9 mouse cellular contexts compared by ENCODE assay signal in the genomic region with DNA sequence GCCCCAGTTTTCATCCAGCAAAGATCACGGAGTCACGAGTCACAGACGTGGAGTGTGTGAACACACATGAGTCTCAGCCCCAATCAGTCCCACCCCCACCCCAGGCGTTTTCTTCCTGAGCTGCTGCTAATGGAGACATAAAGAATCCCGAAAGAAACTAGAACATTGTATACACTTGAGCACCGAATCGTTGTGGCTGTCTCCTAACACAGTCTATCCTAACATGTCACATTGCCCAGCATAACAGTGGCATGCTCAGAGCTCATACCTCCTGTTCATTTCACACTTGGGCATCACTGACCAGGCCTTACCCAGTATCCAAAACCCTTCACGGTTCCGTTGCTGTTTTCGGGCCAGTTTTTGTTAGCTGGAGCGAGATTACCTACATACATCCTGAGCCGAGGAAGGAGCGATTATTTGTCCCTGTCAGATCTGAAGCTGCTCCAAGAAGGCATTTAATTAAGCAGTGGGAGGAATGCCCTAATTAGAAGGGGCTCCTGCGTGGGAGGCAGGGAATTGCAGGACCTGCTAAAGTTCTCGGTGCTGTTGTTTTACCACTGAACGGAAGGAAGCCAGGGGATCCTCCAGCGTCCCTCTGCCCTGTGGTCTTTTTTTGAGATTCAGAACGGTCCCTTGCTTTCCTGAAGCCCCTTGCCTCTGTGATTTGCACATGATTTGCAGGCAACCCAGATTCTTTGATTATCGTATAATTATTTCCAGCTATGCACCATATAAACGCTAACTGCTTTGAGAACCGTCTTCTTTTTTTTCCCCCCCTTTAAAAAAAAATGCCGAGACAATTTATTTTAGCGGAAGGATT. TPM values are rescaled to one million over a fixed set of nuclear protein-coding genes. Genes with fewer than 3 reads are reported as not detected.
DNase-seq lines count a peak whose midpoint lies in the region; ATAC-seq and TF ChIP-seq lines count a peak whose summit lies in the region.
"Had no signal": no experiment of that assay in that cellular context is flagged by ENCODE, and none has a peak within 500 bp of the region (broad histone marks: within the 10 kb centered on the region; RNA-seq: fewer than 3 reads in every experiment).

No protein-coding gene starts in this region.

- no peak overlapping the region for H3K27ac ChIP-seq in heart, adult 2 months
- H3K27ac ChIP-seq in forebrain, embryonic 14.5 days (ENCODE audit: low read depth, low read length) = peak overlapping the region; percentile 44; the same call in 1 of the 2 replicates

- no peaks in the 10 kb centered on the region for H3K36me3 ChIP-seq in heart, adult 2 months (ENCODE audit: control insufficient read depth, insufficient read depth, low read length)
- no peaks in the 10 kb centered on the region for H3K36me3 ChIP-seq in forebrain, embryonic 14.5 days (ENCODE audit: control insufficient read depth, insufficient read depth, low read length)

- no peak for TF ChIP-seq CTCF in heart, adult 2 months (IDR thresholded peaks at IDR 0.05)

- peak; percentile 64 for ATAC-seq in forebrain, embryonic 14.5 days
- no peak for ATAC-seq in erythroid progenitor cell, adult 5-6 weeks (replicated peaks; ENCODE audit: low FRiP score, poor library complexity, severe bottlenecking)

- WGBS in heart, adult 2 months = 26% methylated on average over 23 of the region's 23 CpGs
- 5% methylated on average over 23 of the region's 23 CpGs for WGBS in forebrain, embryonic 14.5 days

- no peaks in the 10 kb centered on the region for H3K9me3 ChIP-seq in forebrain, embryonic 14.5 days (replicated peaks; ENCODE audit: control insufficient read depth, low read length)

- H3K27me3 ChIP-seq in heart, adult 2 months (ENCODE audit: control insufficient read depth, insufficient read depth, low read length) = no peaks in the 10 kb centered on the region
- H3K27me3 ChIP-seq in forebrain, embryonic 14.5 days (replicated peaks; ENCODE audit: control insufficient read depth, insufficient read depth, low read length) = no peaks in the 10 kb centered on the region

- peak overlapping the region; percentile 22; the same call in 1 of the 2 replicates for H3K4me3 ChIP-seq in heart, adult 2 months
- H3K4me3 ChIP-seq in forebrain, embryonic 14.5 days (ENCODE audit: low read depth, low read length) = peak overlapping the region; percentile 27
- H3K4me3 ChIP-seq: erythroblast, embryonic 14.5 days had no signal

- DNase-seq in heart, adult 2 months = no peak
- no peak for DNase-seq in heart, postnatal 25 days (ENCODE audit: low spot score)
- DNase-seq in brain, adult 2 months (ENCODE audit: low read depth, low spot score) = peak; percentile 72
- peak; percentile 63 for DNase-seq in forebrain, embryonic 14.5 days (ENCODE audit: low spot score)
- peak; percentile 6 to 10 for DNase-seq in layer of hippocampus, postnatal 36 days
- peak; percentile 62 for DNase-seq in retina, embryonic 14.5 days (ENCODE audit: low spot score)
- no peak for DNase-seq in ovary, postnatal 14 days (ENCODE audit: low spot score)

- H3K4me1 ChIP-seq in heart, adult 2 months (ENCODE audit: control insufficient read depth, insufficient read depth, low read length) = no peaks in the 10 kb centered on the region
- peaks cover 13% of the 10 kb centered on the region; the same call in 1 of the 2 replicates for H3K4me1 ChIP-seq in forebrain, embryonic 14.5 days (ENCODE audit: control insufficient read depth, insufficient read depth, low read length)

- intact Hi-C loops in heart, adult 2 months (cut with DNase I) = no loop called here
- intact Hi-C loops in heart, postnatal 25 days (cut with DNase I) = no loop called here

- H3K4me2 ChIP-seq in forebrain, embryonic 14.5 days (ENCODE audit: low read length) = peak overlapping the region; percentile 65

- no peak overlapping the region for H3K9ac ChIP-seq in heart, adult 2 months (ENCODE audit: low read depth, low read length)
- H3K9ac ChIP-seq in forebrain, embryonic 14.5 days (ENCODE audit: low read length) = peak overlapping the region; percentile 51

- TF ChIP-seq EP300 in heart, adult 2 months (IDR thresholded peaks at IDR 0.05; ENCODE audit: insufficient read depth, low read depth, low read length) = no peak

- TF ChIP-seq POLR2A in heart, adult 2 months (IDR thresholded peaks at IDR 0.05; ENCODE audit: insufficient read depth, low read depth, low read length) = no peak

- no peaks in the 10 kb centered on the region for H3K79me2 ChIP-seq in heart, adult 2 months (replicated peaks; ENCODE audit: control insufficient read depth, insufficient read depth, low read length)

RNA-seq across cellular contexts. Expression of gene Nap1l1, which starts 53.4 kb away (rescaled TPM):
- 10 to 100 TPM; 66.6 to 66.7 TPM for total RNA-seq in heart, adult 2 months (2021)
- 10.5 and 21.2 TPM in 2 replicates for polyA plus RNA-seq in heart, adult 2 months (2012; rRNA removed)
- total RNA-seq in heart, postnatal 25 days (2021) = 10 to 100 TPM; 55.0 to 60.9 TPM
- polyA plus RNA-seq in forebrain, embryonic 14.5 days (2014; fragmentation: Nextera tagmentation; extraction: Ambion mirVana) = 235 and 238 TPM in 2 replicates
- total RNA-seq in layer of hippocampus, postnatal 36 days (2021) = 100 to 1,000 TPM; 156 to 179 TPM
- 170 and 182 TPM in 2 replicates for total RNA-seq in erythroid progenitor cell, adult 5-6 weeks (2015; ENCODE audit: low replicate concordance)
- 199 and 208 TPM in 2 replicates for total RNA-seq in erythroid progenitor cell, adult 5-6 weeks (2017; ENCODE audit: low replicate concordance)

Comparison
In these comparisons a context has a peak if more than half of its experiments do, and no peak if none do; other contexts are left out.
1. DNase-seq: peak in brain, adult 2 months (single experiment), forebrain, embryonic 14.5 days (single experiment), layer of hippocampus, postnatal 36 days (2 of 2) and retina, embryonic 14.5 days (single experiment); none in heart, adult 2 months (0 of 2), heart, postnatal 25 days (single experiment) and ovary, postnatal 14 days (single experiment).